Mouse (Mus musculus): Measurements from ENCODE around the gene Pbld2. TPM values are rescaled to one million over a fixed set of nuclear protein-coding genes. Genes with fewer than 3 reads are reported as not detected.
"Not testable (repeated sequence)": the region's sequence is repeated elsewhere in the genome, so short reads cannot be mapped to it uniquely, and the experiment has no call there.

Pbld2 gene
- total RNA-seq, 2 experiments from 2014 or later, result 2.2 to 2.3 TPM

DNA sequence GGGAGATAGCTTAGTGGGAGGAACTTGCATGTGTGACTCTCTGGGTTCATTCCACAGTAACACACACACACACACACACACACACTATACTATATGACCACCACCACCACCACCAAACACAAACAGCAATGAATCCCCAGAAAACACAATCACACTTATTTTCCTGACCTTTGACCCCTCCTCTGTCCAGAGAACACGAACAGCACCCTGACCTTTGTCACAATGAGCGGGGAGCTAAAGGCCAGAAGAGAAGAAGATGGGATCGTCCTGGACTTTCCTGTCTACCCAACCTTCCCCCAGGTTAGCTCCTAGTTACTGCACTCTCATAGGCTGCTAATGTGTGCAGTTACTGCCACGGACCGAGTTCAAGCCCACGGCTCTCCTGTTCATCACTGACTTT lies 27.9 kb downstream of the Pbld2 start:
- intact Hi-C loops (cut with DNase I), result no loop called here
- no peak for DNase-seq (ENCODE audit: extremely low spot score in 1 of 2, low spot score in 2 of 2)

DNA sequence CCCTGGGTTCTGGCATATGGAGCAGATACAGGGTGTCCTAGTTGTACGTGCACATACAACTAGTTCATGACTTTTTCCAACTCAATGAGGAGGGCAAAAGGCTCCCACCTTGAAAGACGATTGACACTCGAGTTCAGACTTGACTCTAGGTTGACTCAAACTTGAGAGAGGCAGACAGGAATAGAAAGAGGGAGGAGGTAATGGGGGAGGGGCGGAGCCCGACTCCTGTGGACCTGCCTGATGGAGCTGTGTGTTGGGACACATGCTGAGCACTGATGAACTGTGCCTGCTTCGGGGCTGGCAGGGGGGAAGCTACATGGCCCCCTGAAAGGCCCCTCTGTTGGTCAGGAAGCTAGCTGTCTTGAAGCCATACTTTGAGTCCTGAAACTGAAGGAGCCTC lies 28.9 kb downstream of the Pbld2 start:
- DNase-seq (ENCODE audit: extremely low spot score in 1 of 2, low spot score in 2 of 2), result no peak
- intact Hi-C loops (cut with DNase I), result no loop called here

DNA sequence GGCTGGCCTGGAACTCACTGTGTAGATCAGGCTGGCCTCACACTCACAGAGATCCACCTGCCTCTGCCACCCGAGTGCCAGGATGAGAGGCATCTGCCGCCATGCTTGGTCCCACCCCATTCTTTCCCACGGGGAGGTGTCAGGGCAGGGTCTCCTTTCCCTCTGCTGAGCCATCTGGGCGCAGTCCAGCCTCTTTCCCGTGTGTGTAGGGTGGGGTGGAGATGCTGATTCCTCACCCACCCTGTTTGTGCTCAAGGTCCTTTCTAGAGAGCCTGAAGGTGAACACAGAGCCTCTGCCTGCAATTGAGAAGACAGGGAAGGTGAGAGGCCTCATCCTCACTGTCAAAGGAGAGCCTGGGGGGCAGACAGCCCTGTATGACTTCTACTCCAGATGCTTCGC lies 30.0 kb downstream of the Pbld2 start:
- intact Hi-C loops (cut with DNase I), result not testable (repeated sequence)

DNA sequence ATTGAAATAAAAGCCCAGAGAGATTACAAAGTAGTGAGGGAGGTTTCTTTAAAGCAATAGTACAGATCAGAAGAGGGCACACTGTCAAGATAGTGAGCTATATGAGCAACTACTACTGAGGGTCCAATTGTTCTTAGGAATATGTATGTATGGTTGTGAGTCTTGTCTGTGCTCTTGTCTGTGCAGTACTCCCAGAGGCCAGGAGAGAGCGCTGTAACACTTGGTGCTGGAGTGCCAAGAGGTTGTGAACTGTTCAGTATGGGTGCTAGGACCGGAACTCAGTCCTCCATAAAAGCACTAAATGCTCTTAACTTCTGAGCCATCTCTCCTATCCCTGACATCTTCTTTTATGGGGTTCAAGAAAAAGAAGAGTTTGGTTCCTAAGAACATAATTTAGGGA lies 30.5 kb downstream of the Pbld2 start:
- intact Hi-C loops (cut with DNase I), result no loop called here

More for the DNA sequence above, 30.0 kb downstream of the Pbld2 start:
- not testable (repeated sequence) for DNase-seq (ENCODE audit: extremely low spot score in 1 of 2, low spot score in 2 of 2)

DNA sequence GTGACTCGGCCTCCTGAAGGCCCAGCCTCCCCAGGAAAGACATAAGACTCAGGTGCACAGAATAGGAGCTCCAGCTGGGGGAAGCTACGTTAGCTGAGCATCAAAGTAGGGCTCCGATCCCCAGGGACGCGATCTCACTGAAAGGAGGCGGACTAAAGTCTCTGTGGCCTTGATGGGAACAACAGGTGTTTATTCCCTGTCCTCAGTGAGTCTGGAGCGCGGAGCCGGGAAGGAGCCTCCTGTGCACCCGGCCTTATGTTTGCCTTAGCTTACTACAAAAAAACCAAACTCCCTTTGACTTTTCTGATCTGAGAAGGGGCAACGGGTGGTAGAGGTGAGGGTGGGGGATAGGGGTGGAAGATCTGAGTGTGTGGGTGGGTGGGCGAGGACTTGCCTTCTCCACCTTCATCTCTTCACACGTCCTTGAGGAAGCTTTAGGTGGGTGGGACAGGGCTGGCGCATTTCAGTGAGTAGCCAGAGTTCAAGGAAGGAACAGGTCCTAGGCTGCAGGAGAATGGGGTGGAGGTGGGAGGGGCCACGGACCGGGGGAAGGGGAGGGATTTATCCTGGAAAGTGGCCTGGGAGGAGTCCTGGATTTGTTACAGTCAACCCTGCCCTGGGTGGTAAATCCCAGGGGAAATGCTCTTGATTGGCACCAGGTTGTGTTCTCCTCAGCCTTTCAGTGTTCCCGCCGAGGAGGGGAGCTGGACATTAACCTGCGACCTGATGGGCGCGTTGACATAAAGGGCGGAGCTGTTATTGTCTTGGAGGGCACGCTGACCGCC lies 33.0 kb downstream of the Pbld2 start:
- DNase-seq (ENCODE audit: extremely low spot score in 1 of 2, low spot score in 2 of 2), result no peak
- intact Hi-C loops (cut with DNase I), result no loop called here

More for the DNA sequence above, 30.5 kb downstream of the Pbld2 start:
- no peak for DNase-seq (ENCODE audit: extremely low spot score in 1 of 2, low spot score in 2 of 2)

DNA sequence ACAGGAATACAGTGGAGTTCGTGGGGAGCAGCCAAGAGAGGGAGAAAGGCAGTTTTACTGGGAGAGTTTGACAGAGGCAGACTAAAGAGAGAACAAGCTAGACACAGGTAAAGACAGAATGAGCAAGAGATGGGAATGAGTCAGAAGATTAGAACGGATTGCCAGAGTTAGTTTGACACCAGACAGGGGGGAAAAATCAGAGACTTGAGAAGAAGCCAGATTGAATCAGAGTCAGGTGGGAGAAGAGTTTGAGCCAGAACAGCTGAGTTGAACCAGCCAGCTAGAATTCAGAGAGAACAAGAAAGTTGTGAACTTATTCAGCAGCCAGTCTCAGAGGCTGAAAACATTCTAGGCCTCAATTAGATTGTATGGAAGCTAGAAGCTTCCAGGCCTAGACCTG lies 35.7 kb downstream of the Pbld2 start, which contains the start of gene Pbld1:
Gene Pbld1, plus strand, starts transcription at position 301 of the 400 bp plus-strand sequence.
- intact Hi-C loops (cut with DNase I), result no loop called here
- no peak for DNase-seq (ENCODE audit: extremely low spot score in 1 of 2, low spot score in 2 of 2)

DNA sequence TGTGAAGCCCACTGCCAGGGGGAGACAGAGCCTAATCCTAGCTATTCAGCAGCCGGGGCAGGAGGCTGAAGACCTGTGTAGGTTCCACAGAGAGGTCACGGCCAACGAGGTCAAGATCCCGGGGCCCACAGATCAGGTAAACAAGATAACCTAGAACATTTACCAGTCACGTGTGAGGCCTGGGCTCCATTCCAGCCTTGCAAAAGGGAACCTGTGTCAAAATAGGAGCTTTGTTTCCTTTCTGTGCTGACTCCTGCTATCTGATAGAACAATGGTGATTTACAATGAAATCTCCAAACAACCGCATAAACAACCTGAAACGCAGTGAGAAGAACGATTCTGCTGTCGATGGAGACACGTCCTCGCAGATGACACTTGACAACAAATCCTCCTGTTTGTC lies 36.3 kb downstream of the Pbld2 start:
- intact Hi-C loops (cut with DNase I), result no loop called here
- DNase-seq (ENCODE audit: extremely low spot score in 1 of 2, low spot score in 2 of 2), result peak in 1 of 2 experiments; percentile 48

DNA sequence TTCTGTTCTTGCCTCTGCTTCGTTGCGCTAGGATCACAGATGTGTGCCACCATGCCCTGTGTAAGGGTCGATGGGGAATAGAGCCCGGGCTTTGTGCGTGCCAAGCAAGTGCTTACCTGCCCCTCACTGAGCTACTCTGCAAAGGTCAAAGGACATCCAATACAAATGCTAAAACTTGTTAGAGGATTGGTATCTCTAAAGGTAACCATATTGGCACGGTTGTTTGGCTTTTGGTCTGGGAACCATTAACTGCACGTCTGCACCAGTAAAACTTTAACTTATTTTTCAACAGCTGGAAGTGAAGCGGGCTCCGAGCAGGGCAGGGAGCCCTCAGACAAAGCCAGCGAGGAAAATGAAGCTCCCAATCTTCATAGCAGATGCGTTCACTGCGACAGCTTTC lies 37.2 kb downstream of the Pbld2 start:
- no peak for DNase-seq (ENCODE audit: extremely low spot score in 1 of 2, low spot score in 2 of 2)
- intact Hi-C loops (cut with DNase I), result no loop called here

DNA sequence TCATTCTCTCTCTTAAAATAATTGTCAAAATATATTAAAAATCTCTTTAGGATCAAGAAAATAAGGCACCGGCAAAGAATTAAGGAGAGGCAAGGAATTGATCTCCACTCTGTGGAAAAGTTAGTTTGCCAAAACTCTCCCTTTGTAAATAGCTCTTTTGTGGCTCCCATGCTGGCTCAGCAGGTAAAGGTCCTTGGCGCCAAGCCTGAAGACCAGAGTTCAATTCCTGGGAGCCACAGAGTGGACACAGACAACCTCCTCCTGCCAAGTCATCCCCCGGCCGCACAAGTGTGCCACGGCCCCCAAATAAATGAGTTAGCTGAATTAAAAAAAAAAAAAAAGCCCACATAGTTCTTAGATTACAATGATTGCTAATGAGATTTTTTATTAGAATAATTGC lies 38.6 kb downstream of the Pbld2 start:
- DNase-seq (ENCODE audit: extremely low spot score in 1 of 2, low spot score in 2 of 2), result no peak
- intact Hi-C loops (cut with DNase I), result no loop called here

DNA sequence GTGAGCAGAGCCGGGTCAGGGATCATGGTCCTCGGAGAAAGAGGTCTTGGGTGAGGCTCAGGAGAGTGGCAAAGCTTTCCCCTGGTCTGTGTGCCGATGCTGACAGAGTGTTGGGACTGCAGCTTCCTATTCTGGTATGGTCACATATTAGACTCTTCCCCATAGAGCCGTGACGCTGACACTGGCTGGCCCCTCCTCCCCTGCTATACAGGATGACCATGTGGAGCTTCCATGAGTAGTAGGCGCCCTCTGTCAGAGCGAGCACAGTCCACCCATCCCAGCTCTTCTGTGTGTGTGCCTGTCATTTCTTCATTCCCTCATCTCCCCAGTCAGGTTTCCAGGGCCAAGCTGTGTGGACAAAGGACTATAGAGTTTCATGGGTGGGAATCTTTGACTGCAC lies 39.2 kb downstream of the Pbld2 start:
- intact Hi-C loops (cut with DNase I), result no loop called here
- DNase-seq (ENCODE audit: extremely low spot score in 1 of 2, low spot score in 2 of 2), result no peak

DNA sequence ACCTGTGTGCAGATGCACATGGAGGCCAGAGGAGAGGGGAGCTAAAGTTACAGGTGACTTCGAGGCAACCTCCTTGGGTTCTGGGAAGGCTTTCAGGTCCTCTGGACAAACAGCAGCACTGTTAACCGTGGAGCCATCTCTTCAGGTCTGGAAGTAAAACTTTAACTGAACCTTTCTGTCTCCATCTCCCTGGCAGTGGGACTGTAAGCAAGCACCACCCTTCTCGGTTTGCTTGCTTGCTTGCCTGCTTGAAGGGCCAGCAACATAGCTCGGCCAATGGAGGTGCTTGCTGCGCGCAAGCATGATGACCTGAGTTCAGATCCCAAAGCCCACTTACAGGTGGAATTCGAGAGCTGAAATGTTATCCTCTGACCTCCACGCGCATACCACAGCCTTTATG lies 40.4 kb downstream of the Pbld2 start:
- DNase-seq (ENCODE audit: extremely low spot score in 1 of 2, low spot score in 2 of 2), result no peak
- intact Hi-C loops (cut with DNase I), result no loop called here

DNA sequence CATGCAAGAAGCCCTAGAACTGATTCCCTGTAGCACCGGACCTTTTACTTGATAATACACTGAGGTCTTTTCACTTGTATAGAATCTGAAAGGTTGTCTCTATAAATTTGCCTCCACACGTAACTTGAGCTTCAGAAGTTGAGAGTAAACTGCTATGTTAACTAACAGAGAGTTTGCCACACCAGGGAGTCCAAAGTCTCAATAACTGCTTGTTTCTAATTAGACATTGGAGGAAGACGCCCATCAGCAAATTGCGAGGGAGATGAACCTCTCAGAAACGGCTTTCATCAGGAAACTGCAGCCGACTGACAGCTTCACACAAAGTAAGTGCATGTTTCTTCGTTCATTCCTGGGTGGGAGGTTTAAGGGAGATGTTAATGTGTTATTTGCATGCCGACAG lies 41.4 kb downstream of the Pbld2 start:
- DNase-seq (ENCODE audit: extremely low spot score in 1 of 2, low spot score in 2 of 2), result no peak
- intact Hi-C loops (cut with DNase I), result loop anchor here (5.0 kb wide), 1 partner anchor 43 kb away; the partner anchor contains the start of genes Hnrnph3 and Pbld2

DNA sequence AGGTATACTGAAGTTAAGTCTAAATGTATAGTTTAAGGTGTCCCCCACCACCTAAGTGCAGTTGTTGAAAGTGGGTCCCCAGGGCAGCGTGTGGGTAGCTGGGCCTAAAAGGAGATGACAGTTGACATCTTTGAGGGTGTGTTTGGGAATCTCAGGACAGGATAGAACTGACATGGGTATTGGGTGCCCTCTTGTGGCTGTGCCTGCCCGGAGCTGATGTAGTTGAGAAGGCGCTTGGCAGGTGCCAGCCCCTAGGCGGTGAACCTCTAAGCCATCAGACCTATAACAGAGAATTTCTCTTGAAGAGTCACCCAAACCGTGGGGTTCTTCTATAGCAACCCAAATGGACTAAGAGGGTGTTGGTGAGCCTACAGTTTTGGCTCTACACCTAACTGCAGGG lies 41.9 kb downstream of the Pbld2 start:
- intact Hi-C loops (cut with DNase I), result loop anchor here (5.0 kb wide), 1 partner anchor 44 kb away; the partner anchor contains the start of genes Hnrnph3 and Pbld2
- peak; percentile 63 to 82 for DNase-seq (ENCODE audit: extremely low spot score in 1 of 2, low spot score in 2 of 2)

DNA sequence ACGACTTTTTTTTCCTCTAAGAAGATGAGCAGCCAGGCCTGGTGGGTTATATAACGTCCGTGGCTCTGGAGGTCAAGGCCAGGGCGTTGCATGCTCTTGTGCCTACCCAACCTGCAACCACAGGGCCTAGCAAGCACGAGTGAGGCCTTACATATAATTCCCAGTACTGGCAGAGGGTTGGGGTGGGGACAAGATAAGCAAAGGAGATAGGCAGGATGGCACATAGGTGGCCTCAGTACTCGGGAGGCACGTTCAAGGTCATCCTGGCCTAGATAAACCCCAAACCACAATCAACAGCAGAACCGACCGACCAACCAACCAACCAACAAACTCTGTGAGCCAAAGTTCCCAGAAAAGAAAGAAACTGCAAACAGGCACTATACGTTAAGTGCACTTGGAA lies 62.2 kb downstream of the Pbld2 start:
- intact Hi-C loops (cut with DNase I), result no loop called here
- DNase-seq (ENCODE audit: extremely low spot score in 1 of 2, low spot score in 2 of 2), result no peak

DNA sequence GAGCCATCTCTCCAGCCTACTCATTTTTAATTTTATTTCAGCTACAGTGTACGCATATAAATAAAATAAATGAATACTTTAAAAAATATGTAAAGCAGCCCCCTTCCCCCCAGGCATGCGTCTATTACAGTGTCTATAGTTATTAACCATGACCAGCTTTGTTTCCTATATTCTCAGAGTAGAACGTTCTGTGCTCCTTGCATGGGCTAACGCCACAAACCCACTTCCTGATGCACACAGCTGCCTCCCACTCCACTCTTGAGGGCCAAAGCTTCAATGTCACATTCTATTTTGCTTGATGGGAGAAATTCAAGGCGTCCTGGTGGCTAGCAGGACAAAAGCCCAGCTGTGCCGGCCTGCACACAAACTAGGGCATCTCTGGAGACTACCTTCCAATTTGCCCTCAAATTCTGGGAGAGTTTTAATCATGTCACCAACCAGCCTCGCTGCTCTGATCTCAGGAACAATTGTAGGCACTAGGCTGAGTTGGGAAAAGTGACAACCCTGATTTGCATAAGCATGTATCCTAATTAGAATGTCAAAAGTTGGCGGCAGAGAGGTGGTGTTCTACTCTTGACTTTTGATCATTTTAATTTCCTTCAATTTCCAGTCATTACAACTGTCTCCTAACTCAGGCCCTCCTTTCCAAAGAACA lies 65.1 kb downstream of the Pbld2 start:
- intact Hi-C loops (cut with DNase I), result no loop called here
- DNase-seq (ENCODE audit: extremely low spot score in 1 of 2, low spot score in 2 of 2), result no peak

DNA sequence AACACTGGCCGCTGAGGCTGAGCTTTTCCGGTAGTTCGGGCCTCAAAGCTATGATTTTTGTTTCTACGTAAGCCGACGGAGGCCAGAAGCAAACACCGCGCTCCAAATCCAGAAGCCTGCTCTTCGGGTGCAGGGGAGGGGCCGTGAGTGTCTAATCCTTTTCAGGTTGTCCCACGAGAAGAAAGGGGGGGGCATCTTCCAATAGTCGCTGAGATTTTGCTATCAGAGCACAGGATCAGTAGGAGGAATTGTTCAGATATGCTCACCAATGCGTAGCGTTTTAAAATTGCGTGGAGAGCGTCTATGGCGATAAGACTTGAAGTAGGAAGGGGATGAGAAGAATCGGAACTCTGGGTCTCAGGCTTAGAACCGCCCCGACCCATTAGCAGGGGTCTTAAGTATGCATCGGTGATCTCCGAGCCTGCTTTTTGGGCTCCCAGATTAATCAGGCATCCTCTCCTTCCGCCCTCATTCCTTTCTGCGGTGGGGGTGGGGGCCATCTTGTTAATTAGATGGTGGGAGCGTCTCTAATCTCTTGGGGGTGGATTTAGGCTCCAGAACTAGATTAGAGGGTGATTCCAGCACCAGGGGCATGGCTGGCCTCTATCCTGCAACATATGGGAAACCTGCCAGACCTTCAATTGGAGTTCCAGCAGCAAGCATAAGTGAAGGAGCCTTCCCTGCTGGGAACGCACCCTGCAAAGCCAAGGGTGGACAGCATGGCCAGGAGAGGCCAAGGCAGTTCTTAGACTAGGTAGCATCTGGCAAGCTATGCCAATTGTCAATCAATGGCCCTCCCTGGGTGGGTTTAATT lies 65.8 kb downstream of the Pbld2 start:
- DNase-seq (ENCODE audit: extremely low spot score in 1 of 2, low spot score in 2 of 2), result no peak
- intact Hi-C loops (cut with DNase I), result no loop called here

DNA sequence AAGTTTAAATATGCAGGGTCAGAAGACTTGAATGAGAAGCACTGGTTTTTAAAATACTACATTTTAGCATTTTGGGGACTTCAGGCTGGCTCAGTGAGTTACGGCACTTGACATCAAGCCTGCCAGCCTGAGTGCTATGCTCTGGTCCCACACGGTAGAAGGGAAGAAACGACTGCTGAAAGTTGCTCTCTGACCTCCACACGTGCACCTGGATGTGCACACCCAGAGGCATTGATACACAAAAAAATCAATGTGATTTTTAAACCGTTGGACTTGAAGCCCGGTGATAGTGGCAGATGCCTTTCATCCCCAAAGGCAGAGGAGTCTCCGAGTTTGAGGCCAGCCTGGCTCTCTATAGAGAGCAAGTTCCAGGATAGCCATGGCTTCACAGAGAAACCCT lies 67.8 kb downstream of the Pbld2 start:
- DNase-seq (ENCODE audit: extremely low spot score in 1 of 2, low spot score in 2 of 2), result no peak
- intact Hi-C loops (cut with DNase I), result no loop called here

DNA sequence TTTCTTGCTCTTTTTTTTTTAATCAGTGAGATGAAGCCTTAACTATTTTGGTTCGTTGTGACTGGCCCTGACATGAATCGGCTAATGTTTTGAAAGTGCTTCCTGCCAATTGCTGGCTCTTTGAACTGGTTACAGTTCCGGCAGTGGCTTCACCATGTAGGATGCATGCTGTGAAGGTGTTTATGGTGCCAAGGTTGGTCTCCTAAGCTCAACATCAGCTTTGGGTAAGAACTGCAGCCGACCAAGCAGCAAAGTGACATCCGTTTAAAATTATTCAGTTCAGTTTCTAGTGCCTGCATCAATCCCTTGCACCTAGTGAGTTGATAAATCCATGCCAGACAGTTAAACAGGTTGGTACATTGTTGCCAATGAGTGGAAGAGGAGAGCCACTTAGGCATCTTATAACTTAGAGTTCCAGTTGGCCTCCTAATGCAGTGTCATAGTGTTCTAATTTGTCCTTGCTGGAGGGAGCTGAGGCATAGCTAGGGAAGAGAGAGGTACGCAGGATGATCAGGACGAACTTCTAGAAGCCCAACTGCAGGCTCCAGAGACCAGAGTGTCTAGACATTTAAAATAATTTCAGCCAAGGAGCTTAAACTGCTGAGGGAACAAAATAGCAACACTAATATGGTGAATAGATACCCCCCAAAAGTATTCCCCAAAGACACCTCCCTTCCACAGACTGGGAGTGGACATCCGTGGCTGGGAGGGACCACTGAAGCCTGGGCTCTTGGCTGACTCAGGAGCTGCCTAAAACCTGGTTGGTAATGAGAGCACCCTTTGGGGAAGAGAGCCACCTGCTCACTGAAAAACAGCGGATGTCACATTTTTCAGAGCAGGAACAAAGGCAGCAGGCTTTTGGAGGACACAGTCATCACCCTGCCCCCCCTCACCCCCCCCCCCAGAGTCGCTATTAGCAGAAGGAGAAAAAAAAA lies 68.8 kb downstream of the Pbld2 start:
- intact Hi-C loops (cut with DNase I), result no loop called here

More for the DNA sequence above, 68.8 kb downstream of the Pbld2 start:
- DNase-seq (ENCODE audit: extremely low spot score in 1 of 2, low spot score in 2 of 2), result no peak
